Mouse (Mus musculus) stomach, embryonic 16.5 days (tissue): Measurements from ENCODE around the gene Cog6. TPM values are rescaled to one million over a fixed set of nuclear protein-coding genes. Genes with fewer than 3 reads are reported as not detected.
A peak's percentile ranks its signal among the peaks of the same experiment; 100 is the strongest.

ENCODE experiments used
- ATAC-seq: fragments of 200-750 bp; cut with Nextera tagmentation; 2 replicates; pipeline ENCODE4 v1.8.0; 2017; ENCODE audit warnings: moderate number of reproducible peaks, moderate TSS enrichment; ENCODE audit not compliant: insufficient read depth, low FRiP score
- H3K27ac ChIP-seq: fragments of 300-500 bp; sonication (generic); 2 replicates; pipeline ENCODE4 v1.5.1; 2014; ENCODE audit warnings: low read length
- H3K27me3 ChIP-seq: fragments of 300-500 bp; sonication (generic); 2 replicates; pipeline ENCODE4 v1.6.1; 2014; ENCODE audit warnings: low read length, control low read depth, mixed read lengths; ENCODE audit not compliant: control insufficient read depth, insufficient read depth
- H3K36me3 ChIP-seq: fragments of 300-500 bp; sonication (generic); 2 replicates; pipeline ENCODE4 v1.6.1; 2014; ENCODE audit warnings: low read length; ENCODE audit not compliant: control insufficient read depth, insufficient read depth
- H3K4me1 ChIP-seq: fragments of 300-500 bp; sonication (generic); 2 replicates; pipeline ENCODE4 v1.6.1; 2014; ENCODE audit warnings: low read length, control low read depth, mixed read lengths; ENCODE audit not compliant: control insufficient read depth, insufficient read depth
- H3K4me2 ChIP-seq: fragments of 300-500 bp; sonication (generic); 2 replicates; pipeline ENCODE4 v1.6.1; 2014; ENCODE audit warnings: low read depth, low read length, mixed read lengths
- H3K4me3 ChIP-seq: fragments of 300-500 bp; sonication (generic); replicated peaks from 2 replicates; pipeline ENCODE4 v1.5.1; 2014; ENCODE audit warnings: mild to moderate bottlenecking, low read length
- H3K9ac ChIP-seq: fragments of 300-500 bp; sonication (generic); 2 replicates; pipeline ENCODE4 v1.6.1; 2014; ENCODE audit warnings: low read length
- H3K9me3 ChIP-seq: fragments of 300-500 bp; sonication (generic); replicated peaks from 2 replicates; pipeline ENCODE4 v1.6.1; 2016; ENCODE audit warnings: low read length, control low read depth; ENCODE audit not compliant: control insufficient read depth
- WGBS: fragments of 180-500 bp; shearing (Covaris S2); extraction: QIAGEN DNeasy Blood & Tissue Kit; methylation state at CpG from one replicate; pipeline ENCODE4 v1.1.7; 2014; 5-methylcytosine and 5-hydroxymethylcytosine counted together
- polyA plus RNA-seq: library from polyadenylated mRNA; unstranded; fragments of >200 nt; fragmentation: Nextera tagmentation; extraction: Ambion mirVana; gene quantifications from 2 replicates; pipeline ENCODE4 v1.2.1, GENCODE M21; 2015

Cog6 gene
- polyA plus RNA-seq, 1 experiment from 2014 or later, result 46.8 TPM

GRCm38 (mm10) chr3:52962391-52962790 lies 54.6 kb downstream of the Cog6 start:
- Histone ChIP-seq H3K4me1 (no peaks in the 10 kb centered on the region), H3K36me3 (no peaks in the 10 kb centered on the region), H3K4me3 (no peak overlapping the region), H3K4me2 (no peak overlapping the region), H3K9ac (no peak overlapping the region), H3K27ac (no peak overlapping the region), H3K9me3 (0 out of 2 replicates have a peak, but pooled peaks cover 5% of the 10 kb centered on the region), H3K27me3 (no peaks in the 10 kb centered on the region)
- 94% methylated on average over 14 of the region's 14 CpGs for WGBS
- ATAC-seq, result no peak

- no peak overlapping the region for H3K9ac ChIP-seq
- H3K4me1 ChIP-seq, result no peaks in the 10 kb centered on the region
- no peaks in the 10 kb centered on the region for H3K36me3 ChIP-seq
- no peak overlapping the region for H3K4me3 ChIP-seq
- no peak overlapping the region for H3K4me2 ChIP-seq
- 0 out of 2 replicates have a peak, but pooled peaks cover 5% of the 10 kb centered on the region for H3K9me3 ChIP-seq
- WGBS, result 60% methylated on average over 3 of the region's 3 CpGs
- no peak for ATAC-seq
- H3K27me3 ChIP-seq, result no peaks in the 10 kb centered on the region
- no peak overlapping the region for H3K27ac ChIP-seq
Observed at GRCm38 (mm10) chr3:52961661-52962060, 55.4 kb downstream of the Cog6 start.

DNA sequence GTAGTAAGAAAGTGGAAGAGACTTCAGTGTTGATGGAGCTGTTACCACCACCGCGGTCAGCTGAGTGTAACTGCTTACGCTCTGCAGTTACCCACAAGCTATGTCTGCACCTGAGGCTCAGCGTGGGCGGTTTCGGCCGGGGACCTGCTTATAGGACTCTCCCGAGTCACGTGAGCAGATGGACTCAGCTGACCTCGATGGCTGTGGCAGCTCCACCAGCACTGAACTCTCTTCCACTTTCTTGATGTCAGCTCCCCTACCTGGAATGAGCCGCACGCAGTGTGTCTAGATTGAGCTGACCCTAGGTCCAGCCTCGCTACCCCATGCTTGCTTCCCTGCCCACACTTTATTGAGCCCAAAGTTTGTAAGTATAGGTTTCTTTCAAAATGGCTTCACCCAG lies 56.1 kb downstream of the Cog6 start:
- H3K9ac ChIP-seq, result no peak overlapping the region
- no peaks in the 10 kb centered on the region for H3K36me3 ChIP-seq
- no peak overlapping the region for H3K4me2 ChIP-seq
- H3K4me1 ChIP-seq, result no peaks in the 10 kb centered on the region
- H3K27ac ChIP-seq, result no peak overlapping the region
- H3K9me3 ChIP-seq, result 0 out of 2 replicates have a peak, but pooled peaks cover 5% of the 10 kb centered on the region
- 91% methylated on average over 13 of the region's 13 CpGs for WGBS
- ATAC-seq, result no peak
- H3K4me3 ChIP-seq, result no peak overlapping the region
- no peaks in the 10 kb centered on the region for H3K27me3 ChIP-seq

DNA sequence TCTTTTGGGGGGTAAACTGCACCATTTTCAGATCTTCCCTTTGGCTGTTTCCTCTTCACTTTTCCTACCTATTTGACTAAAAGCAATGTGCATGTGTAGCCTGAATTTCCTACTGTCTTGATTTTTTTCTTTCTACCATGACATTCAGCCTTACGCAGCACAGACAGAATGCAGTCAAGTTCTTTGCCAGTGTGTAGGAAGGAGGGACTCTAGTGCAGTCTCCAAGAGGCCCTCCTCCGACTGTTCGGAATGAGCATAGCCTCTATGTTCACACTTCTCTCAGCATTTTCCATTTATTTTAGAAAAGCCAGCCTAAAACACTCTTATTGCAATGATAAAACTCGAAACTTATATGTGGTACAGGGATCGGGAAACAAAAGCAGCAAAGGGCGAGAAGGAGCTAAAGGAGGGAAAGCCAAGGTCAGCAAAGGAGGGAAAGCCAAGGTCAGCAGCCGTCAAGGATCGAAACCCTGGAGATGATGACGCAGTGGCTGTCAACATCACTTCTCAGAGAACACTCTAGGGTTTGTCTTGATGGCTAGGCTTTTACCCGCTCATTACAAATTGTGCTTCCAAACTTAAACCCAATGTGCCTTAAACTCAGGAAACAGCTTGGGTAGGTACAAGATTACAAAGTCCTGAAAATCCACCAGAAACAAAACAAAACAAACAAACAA lies 58.5 kb downstream of the Cog6 start:
- H3K27me3 ChIP-seq, result no peaks in the 10 kb centered on the region
- H3K4me2 ChIP-seq, result no peak overlapping the region
- H3K9ac ChIP-seq, result no peak overlapping the region
- WGBS, result 80% methylated on average over 10 of the region's 10 CpGs
- peaks cover 7% of the 10 kb centered on the region; the same call in 1 of the 2 replicates for H3K4me1 ChIP-seq
- H3K9me3 ChIP-seq, result 0 out of 2 replicates have a peak, but pooled peaks cover 5% of the 10 kb centered on the region
- no peak overlapping the region for H3K27ac ChIP-seq
- no peak overlapping the region for H3K4me3 ChIP-seq
- no peak for ATAC-seq
- H3K36me3 ChIP-seq, result no peaks in the 10 kb centered on the region

GRCm38 (mm10) chr3:52957861-52958260 lies 59.2 kb downstream of the Cog6 start:
- no peaks in the 10 kb centered on the region for H3K27me3 ChIP-seq
- peaks cover 7% of the 10 kb centered on the region; the same call in 1 of the 2 replicates for H3K4me1 ChIP-seq
- H3K4me2 ChIP-seq, result no peak overlapping the region
- WGBS, result 85% methylated on average over 7 of the region's 7 CpGs
- H3K9me3 ChIP-seq, result 0 out of 2 replicates have a peak, but pooled peaks cover 5% of the 10 kb centered on the region
- H3K36me3 ChIP-seq, result no peaks in the 10 kb centered on the region
- no peak overlapping the region for H3K9ac ChIP-seq
- H3K27ac ChIP-seq, result no peak overlapping the region
- ATAC-seq, result no peak
- H3K4me3 ChIP-seq, result no peak overlapping the region

DNA sequence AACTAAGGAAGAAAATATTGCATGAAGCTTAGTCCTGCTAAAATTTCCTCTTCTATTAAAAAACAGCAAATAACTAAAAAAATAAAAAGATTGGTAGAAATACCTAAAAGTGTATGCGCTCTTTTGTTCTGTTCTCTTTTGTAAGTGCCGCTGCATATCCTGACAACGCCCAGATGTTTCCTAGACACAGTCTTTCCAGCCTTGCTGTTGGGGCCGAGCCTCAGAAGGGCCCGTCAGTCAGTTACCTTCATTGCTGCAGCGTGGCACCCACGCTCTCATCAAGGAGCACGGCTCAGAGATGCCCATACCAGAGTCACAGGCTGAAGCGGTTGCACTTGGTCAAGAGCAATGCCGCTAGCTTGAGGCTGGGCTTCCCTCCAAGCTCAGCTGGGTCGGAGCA lies 60.8 kb downstream of the Cog6 start:
- Histone ChIP-seq H3K27ac (no peak overlapping the region; the same call in 1 of the 2 replicates), H3K4me2 (no peak overlapping the region), H3K4me1 (peaks cover 7% of the 10 kb centered on the region; the same call in 1 of the 2 replicates), H3K4me3 (no peak overlapping the region), H3K9me3 (0 out of 2 replicates have a peak, but pooled peaks cover 5% of the 10 kb centered on the region), H3K9ac (no peak overlapping the region), H3K27me3 (no peaks in the 10 kb centered on the region), H3K36me3 (no peaks in the 10 kb centered on the region)
- 81% methylated on average over 11 of the region's 11 CpGs for WGBS
- ATAC-seq, result no peak

DNA sequence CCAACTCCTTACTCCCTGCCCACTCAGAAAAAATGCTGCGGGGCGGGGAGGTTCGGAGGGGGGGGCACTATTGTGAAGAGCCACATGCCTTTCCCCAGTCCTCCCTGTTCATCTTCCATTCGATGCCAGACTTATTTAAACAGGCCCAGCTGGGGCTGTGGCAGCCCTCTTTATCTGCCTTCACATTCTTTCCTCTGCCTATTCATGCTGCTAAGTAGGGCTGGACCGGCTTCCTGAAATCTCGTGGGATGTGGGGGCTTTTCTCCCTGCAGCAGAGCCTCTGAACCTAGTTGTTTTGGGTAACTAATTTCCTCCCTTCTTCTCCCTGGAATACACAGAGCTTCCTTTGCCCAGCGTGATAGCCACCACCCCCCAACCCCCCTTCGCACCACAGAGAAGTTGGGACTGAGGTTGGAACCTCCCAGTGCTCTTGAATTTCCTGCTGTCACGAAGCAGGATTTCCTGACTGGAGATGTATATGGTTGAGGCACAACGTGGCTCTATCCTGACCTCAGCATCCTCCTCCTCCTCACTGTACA lies 61.5 kb downstream of the Cog6 start:
- Histone ChIP-seq H3K9me3 (0 out of 2 replicates have a peak, but pooled peaks cover 5% of the 10 kb centered on the region), H3K9ac (no peak overlapping the region), H3K4me2 (no peak overlapping the region), H3K36me3 (no peaks in the 10 kb centered on the region), H3K4me1 (peaks cover 7% of the 10 kb centered on the region; the same call in 1 of the 2 replicates), H3K4me3 (no peak overlapping the region), H3K27ac (no peak overlapping the region; the same call in 1 of the 2 replicates), H3K27me3 (no peaks in the 10 kb centered on the region)
- WGBS, result 12% methylated on average over 10 of the region's 10 CpGs
- peak; percentile 37; the same call in 1 of the 2 replicates for ATAC-seq

GRCm38 (mm10) chr3:52954656-52955055 lies 62.4 kb downstream of the Cog6 start:
- peak; percentile 29; the same call in 1 of the 2 replicates for ATAC-seq
- Histone ChIP-seq H3K4me3 (no peak overlapping the region), H3K4me2 (no peak overlapping the region), H3K9ac (no peak overlapping the region), H3K27ac (no peak overlapping the region), H3K27me3 (no peaks in the 10 kb centered on the region), H3K9me3 (no peaks in the 10 kb centered on the region), H3K4me1 (peaks cover 7% of the 10 kb centered on the region; the same call in 1 of the 2 replicates), H3K36me3 (no peaks in the 10 kb centered on the region)
- WGBS, result 73% methylated on average over 9 of the region's 9 CpGs

- no peak for ATAC-seq
- Histone ChIP-seq H3K9me3 (no peaks in the 10 kb centered on the region), H3K4me2 (no peak overlapping the region), H3K27ac (no peak overlapping the region), H3K9ac (no peak overlapping the region), H3K27me3 (no peaks in the 10 kb centered on the region), H3K36me3 (no peaks in the 10 kb centered on the region), H3K4me3 (no peak overlapping the region), H3K4me1 (peaks cover 7% of the 10 kb centered on the region; the same call in 1 of the 2 replicates)
- 88% methylated on average over 1 of the region's 1 CpGs for WGBS
Observed at GRCm38 (mm10) chr3:52953831-52954230, 63.2 kb downstream of the Cog6 start.
